Mouse (Mus musculus): ENCODE data around the gene Fbxo31. TPM values are rescaled to one million over a fixed set of nuclear protein-coding genes. Genes with fewer than 3 reads are reported as not detected.

The Fbxo31 gene
- polyA plus RNA-seq, 1 experiment from 2014 or later = 17.6 TPM

DNA sequence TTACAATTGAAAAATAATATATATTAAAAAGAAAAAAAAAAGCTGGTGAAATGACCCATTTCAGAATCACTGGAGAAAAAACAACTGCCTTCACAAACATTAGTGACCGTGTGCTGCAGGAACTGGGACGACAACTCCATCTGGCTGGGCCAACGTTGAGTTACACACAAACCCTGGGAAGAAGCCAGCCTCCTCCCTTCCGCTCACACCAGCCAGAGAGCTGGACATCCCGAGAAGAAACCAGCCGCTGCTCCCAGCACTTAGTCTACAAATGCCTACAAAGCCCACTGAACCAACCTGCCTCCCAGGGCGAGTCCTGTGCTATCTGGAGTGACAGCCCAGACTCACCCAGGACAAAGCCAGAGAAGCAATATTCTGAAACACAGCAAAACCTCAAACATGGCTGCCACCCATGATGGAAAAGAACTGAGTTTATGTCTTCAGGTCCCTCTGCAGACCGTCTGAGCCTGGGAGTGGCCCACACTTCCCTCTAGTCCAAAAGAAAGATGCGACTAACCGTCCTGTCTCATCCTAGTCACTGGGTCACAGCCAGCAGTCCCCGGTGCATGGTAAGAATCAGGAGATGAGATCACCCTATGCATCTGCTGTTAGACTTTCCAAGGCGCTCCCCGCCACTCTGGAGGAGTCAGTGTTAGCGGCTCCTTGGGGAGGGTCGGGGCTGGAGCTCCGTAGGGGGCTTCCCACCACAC lies 16.8 kb downstream of the Fbxo31 start:
- Histone ChIP-seq H3K27me3 (no peaks in the 10 kb centered on the region), H3K4me1 (no peaks in the 10 kb centered on the region), H3K4me3 (no peak overlapping the region), H3K9me3 (no peaks in the 10 kb centered on the region), H3K27ac (no peak overlapping the region), H3K36me3 (peaks cover 67% of the 10 kb centered on the region), H3K4me2 (replicated peaks) (no peak overlapping the region), H3K9ac (no peak overlapping the region)
- 88% methylated on average over 16 of the region's 16 CpGs for WGBS
- no peak for ATAC-seq (ENCODE audit: low FRiP score, low read depth)

DNA sequence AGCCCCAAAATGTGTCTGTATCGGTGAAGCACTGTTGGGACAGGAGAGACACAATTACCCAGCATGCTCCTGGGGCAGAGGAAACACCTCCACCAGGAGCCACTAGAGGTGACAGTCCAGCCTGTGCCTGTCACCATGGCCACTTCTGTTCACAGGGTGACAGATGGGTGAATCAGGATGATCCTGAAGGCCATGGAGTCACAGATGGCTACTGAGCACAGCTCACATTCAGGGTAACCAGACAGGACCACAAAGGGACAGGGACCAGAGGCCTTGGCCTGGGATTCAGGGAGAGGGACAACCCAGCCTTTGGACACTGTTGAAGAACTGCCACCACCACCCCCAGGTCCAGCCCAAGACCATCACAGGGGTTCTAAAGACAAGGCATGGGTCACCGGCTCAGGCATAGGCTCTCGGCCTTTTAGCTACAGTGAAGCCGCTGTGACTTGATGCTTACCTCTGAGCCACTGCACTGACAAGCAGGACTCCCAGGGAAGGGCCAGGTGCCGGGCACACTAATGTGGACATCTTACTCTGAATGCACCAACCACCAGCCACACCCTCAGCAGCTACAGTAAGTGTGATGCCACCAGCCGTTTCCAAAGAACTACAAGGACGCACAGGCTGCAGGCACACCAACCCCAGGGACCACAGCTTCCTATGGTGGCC lies 18.0 kb downstream of the Fbxo31 start:
- Histone ChIP-seq H3K9ac (no peak overlapping the region), H3K9me3 (no peaks in the 10 kb centered on the region), H3K4me1 (no peaks in the 10 kb centered on the region), H3K4me3 (no peak overlapping the region), H3K36me3 (peaks cover 68% of the 10 kb centered on the region), H3K27me3 (no peaks in the 10 kb centered on the region), H3K27ac (no peak overlapping the region), H3K4me2 (replicated peaks) (no peak overlapping the region)
- ATAC-seq (ENCODE audit: low FRiP score, low read depth) = no peak
- 96% methylated on average over 7 of the region's 7 CpGs for WGBS

DNA sequence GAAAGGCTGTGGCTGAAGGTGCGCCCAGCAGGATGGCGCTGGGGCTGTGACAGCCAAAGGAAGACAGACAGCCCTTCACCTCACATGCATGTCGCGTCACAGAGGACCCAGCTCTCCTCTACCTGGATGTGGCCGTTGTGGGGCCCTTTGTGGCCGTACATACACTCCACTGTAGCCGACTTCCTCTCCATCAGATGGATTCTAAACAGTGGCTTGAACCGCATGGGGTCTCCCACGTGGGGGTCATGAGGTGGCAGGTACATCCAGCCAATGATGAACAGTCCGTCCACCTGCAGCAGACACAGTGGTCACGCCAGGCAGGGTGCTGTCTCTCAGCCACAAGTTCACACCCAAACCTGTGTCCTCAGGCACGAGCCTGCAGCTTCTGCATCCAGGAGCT lies 18.8 kb downstream of the Fbxo31 start:
- Histone ChIP-seq H3K9me3 (no peaks in the 10 kb centered on the region), H3K27ac (no peak overlapping the region), H3K9ac (no peak overlapping the region), H3K4me3 (no peak overlapping the region), H3K4me2 (replicated peaks) (no peak overlapping the region), H3K36me3 (peaks cover 68% of the 10 kb centered on the region), H3K4me1 (no peaks in the 10 kb centered on the region), H3K27me3 (no peaks in the 10 kb centered on the region)
- no peak for ATAC-seq (ENCODE audit: low FRiP score, low read depth)
- WGBS = 93% methylated on average over 12 of the region's 12 CpGs

- peaks cover 69% of the 10 kb centered on the region for H3K36me3 ChIP-seq
- no peaks in the 10 kb centered on the region for H3K27me3 ChIP-seq
- no peak overlapping the region for H3K27ac ChIP-seq
- no peak overlapping the region for H3K9ac ChIP-seq
- no peak for ATAC-seq (ENCODE audit: low FRiP score, low read depth)
- 84% methylated on average over 16 of the region's 16 CpGs for WGBS
- H3K4me2 ChIP-seq (replicated peaks) = no peak overlapping the region
- no peaks in the 10 kb centered on the region for H3K9me3 ChIP-seq
- no peak overlapping the region for H3K4me3 ChIP-seq
- no peaks in the 10 kb centered on the region for H3K4me1 ChIP-seq
Observed at GRCm38 (mm10) chr8:121558538-121558937, 20.1 kb downstream of the Fbxo31 start.

- no peak overlapping the region for H3K4me3 ChIP-seq
- H3K27me3 ChIP-seq = no peaks in the 10 kb centered on the region
- H3K27ac ChIP-seq = no peak overlapping the region
- WGBS = 80% methylated on average over 11 of the region's 11 CpGs
- H3K9ac ChIP-seq = no peak overlapping the region
- no peak for ATAC-seq (ENCODE audit: low FRiP score, low read depth)
- no peaks in the 10 kb centered on the region for H3K4me1 ChIP-seq
- H3K9me3 ChIP-seq = no peaks in the 10 kb centered on the region
- H3K36me3 ChIP-seq = peaks cover 69% of the 10 kb centered on the region
- H3K4me2 ChIP-seq (replicated peaks) = no peak overlapping the region
Observed at GRCm38 (mm10) chr8:121557746-121558145, 20.9 kb downstream of the Fbxo31 start.

- Histone ChIP-seq H3K36me3 (peaks cover 89% of the 10 kb centered on the region), H3K4me3 (no peak overlapping the region), H3K9ac (no peak overlapping the region), H3K4me2 (replicated peaks) (no peak overlapping the region), H3K27me3 (no peaks in the 10 kb centered on the region), H3K9me3 (no peaks in the 10 kb centered on the region), H3K27ac (no peak overlapping the region), H3K4me1 (no peaks in the 10 kb centered on the region)
- 94% methylated on average over 32 of the region's 32 CpGs for WGBS
- no peak for ATAC-seq (ENCODE audit: low FRiP score, low read depth)
Observed at GRCm38 (mm10) chr8:121553831-121554475, 24.7 kb downstream of the Fbxo31 start.

GRCm38 (mm10) chr8:121552506-121552905 lies 26.1 kb downstream of the Fbxo31 start:
- Histone ChIP-seq H3K9me3 (no peaks in the 10 kb centered on the region), H3K4me1 (no peaks in the 10 kb centered on the region), H3K27ac (no peak overlapping the region), H3K4me3 (no peak overlapping the region), H3K9ac (no peak overlapping the region), H3K36me3 (peaks cover 75% of the 10 kb centered on the region), H3K27me3 (no peaks in the 10 kb centered on the region), H3K4me2 (replicated peaks) (no peak overlapping the region)
- no peak for ATAC-seq (ENCODE audit: low FRiP score, low read depth)
- WGBS = 94% methylated on average over 9 of the region's 9 CpGs

GRCm38 (mm10) chr8:121551065-121551985 lies 27.3 kb downstream of the Fbxo31 start:
- Histone ChIP-seq H3K4me2 (replicated peaks) (no peak overlapping the region), H3K27me3 (no peaks in the 10 kb centered on the region), H3K4me3 (no peak overlapping the region), H3K9me3 (no peaks in the 10 kb centered on the region), H3K9ac (no peak overlapping the region), H3K4me1 (no peaks in the 10 kb centered on the region), H3K36me3 (peaks cover 70% of the 10 kb centered on the region), H3K27ac (no peak overlapping the region)
- ATAC-seq (ENCODE audit: low FRiP score, low read depth) = no peak
- WGBS = 74% methylated on average over 24 of the region's 24 CpGs

- Histone ChIP-seq H3K4me3 (no peak overlapping the region), H3K36me3 (peaks cover 60% of the 10 kb centered on the region), H3K27ac (no peak overlapping the region), H3K9ac (no peak overlapping the region), H3K4me2 (replicated peaks) (no peak overlapping the region), H3K4me1 (no peaks in the 10 kb centered on the region), H3K9me3 (no peaks in the 10 kb centered on the region), H3K27me3 (peaks cover 2% of the 10 kb centered on the region; the same call in 1 of the 2 replicates)
- ATAC-seq (ENCODE audit: low FRiP score, low read depth) = no peak
- 85% methylated on average over 6 of the region's 6 CpGs for WGBS
Observed at GRCm38 (mm10) chr8:121550056-121550455, 28.6 kb downstream of the Fbxo31 start.

DNA sequence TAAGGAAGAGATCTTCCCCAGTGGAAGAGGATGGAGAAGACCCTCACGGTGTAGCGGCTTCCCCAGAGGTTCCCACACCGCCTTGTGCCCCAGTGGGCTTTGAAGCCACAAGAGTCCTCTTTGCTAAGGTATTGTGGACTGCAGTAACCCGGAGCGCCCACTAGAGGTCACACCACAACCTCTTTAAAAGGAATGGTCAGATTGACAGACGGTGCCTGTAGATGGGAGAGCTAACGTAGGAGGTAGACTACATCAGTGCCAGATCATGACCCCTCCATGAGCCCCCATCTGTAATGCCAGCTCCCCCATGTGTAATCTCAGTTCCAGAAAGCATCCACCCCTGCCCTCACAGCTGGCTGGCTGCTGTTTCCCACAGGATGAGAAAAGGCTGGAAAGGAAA lies 31.5 kb downstream of the Fbxo31 start:
- Histone ChIP-seq H3K4me1 (no peaks in the 10 kb centered on the region), H3K4me2 (replicated peaks) (no peak overlapping the region), H3K36me3 (peaks cover 31% of the 10 kb centered on the region), H3K9me3 (peaks cover 4% of the 10 kb centered on the region; the same call in 1 of the 2 replicates), H3K4me3 (no peak overlapping the region), H3K27me3 (peaks cover 3% of the 10 kb centered on the region; the same call in 1 of the 2 replicates), H3K9ac (no peak overlapping the region), H3K27ac (no peak overlapping the region)
- 12% methylated on average over 7 of the region's 7 CpGs for WGBS
- ATAC-seq (ENCODE audit: low FRiP score, low read depth) = peak; percentile 45; the same call in 1 of the 2 replicates

DNA sequence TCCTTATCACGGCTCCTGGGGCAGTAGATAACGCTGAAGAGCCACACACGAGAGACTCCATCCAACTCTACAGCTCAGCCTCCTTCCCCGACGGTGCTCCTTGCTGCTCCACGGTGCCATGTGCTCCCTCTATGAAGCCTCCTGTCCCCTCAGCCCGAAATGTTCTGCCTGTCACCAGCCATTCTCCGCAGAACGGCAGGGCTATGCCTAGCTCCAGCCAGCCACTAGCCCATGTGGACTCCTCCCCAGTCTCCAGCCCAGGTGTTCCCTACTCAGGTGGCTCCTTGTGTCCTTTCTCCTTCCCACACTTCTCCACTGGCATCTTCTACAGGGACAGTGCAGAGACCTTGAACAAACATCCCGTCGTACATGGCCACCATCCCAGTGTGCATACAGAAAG lies 33.7 kb downstream of the Fbxo31 start:
- 78% methylated on average over 11 of the region's 11 CpGs for WGBS
- Histone ChIP-seq H3K9ac (no peak overlapping the region), H3K4me3 (no peak overlapping the region), H3K36me3 (peaks cover 9% of the 10 kb centered on the region), H3K4me2 (replicated peaks) (no peak overlapping the region), H3K27me3 (peaks cover 7% of the 10 kb centered on the region; the same call in 1 of the 2 replicates), H3K9me3 (peaks cover 7% of the 10 kb centered on the region; the same call in 1 of the 2 replicates), H3K4me1 (no peaks in the 10 kb centered on the region), H3K27ac (no peak overlapping the region)
- ATAC-seq (ENCODE audit: low FRiP score, low read depth) = no peak

All from limb, embryonic 13.5 days (tissue).